Mouse (Mus musculus) adrenal gland (tissue): Measurements from ENCODE around the gene Sit1.

Experiments
- intact Hi-C: fragments of 180-260 bp; cut with DNase I; formaldehyde crosslinking; loops from one replicate; pipeline ENCODE4 v1.15.1; 2025
- long read RNA-seq, 2 experiments: library from polyadenylated mRNA; unstranded; transcript quantifications; one replicate each; pipeline ENCODE4 v2.0.0; 2020; ENCODE audit warnings: borderline replicate concordance in 1 of 2; ENCODE audit not compliant: insufficient replicate concordance in 1 of 2

Sit1 gene
- long read RNA-seq, experiment 1, partial matches to known transcripts: 0 of 1 reads
- long read RNA-seq, experiment 1, other reads (novel, unspliced or antisense): 0 of 1 reads
- long read RNA-seq, experiment 2: 0 reads

DNA sequence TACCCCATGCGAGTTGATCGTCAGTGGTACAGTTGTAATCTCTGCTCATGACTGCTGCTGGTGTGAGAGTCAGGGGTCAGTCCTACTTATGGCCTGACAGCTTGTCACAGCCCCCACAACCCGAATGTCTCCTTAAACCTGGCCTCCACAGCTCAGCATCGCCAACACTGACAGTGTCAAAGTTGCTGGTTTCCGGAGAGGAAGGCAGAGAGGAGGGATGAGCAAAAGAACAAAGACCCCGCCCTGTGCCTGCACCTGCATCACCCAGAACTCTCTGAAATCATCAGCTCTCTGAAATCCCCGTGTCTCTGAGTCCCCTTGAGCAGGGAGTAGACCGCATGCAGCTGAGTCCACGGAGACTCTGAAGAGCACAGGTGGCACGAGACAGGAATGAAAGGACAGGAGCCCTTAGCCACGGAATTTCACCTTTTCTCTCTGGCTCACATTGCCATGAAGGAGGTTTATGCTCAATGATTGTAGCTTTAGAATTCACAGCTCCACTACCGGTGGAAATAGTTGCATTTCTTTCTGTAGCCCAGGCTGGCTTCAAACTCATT, at the start of gene Sit1:
Gene Sit1 (minus strand): TSS at position 200 of the 557 bp plus-strand sequence.
- intact Hi-C loops: no loop called here

DNA sequence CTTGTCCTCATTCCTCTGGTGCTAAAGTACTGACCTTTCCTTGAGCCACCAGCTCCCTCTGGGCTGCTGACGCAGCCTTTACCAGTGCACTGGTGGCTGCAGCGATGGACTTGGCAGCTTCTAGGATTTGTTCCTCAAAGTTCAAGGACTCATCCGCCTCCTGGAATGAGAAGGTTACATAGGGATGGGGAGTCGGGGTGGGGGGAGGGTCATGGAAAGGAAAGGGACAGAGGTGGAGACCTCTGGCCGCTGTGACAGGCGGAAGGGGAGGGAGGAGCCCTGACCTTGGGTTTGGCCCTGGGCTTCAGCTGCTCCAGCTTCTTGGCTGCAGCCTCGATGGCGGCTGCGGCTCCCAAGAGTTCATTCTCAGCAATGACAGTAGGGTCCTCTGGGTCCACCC, 49.7 kb upstream of the Sit1 start:
- intact Hi-C loops: loop anchor here (5.0 kb wide), 1 partner anchor 44 kb away; the partner anchor contains the start of genes Gba2 and Rgp1

DNA sequence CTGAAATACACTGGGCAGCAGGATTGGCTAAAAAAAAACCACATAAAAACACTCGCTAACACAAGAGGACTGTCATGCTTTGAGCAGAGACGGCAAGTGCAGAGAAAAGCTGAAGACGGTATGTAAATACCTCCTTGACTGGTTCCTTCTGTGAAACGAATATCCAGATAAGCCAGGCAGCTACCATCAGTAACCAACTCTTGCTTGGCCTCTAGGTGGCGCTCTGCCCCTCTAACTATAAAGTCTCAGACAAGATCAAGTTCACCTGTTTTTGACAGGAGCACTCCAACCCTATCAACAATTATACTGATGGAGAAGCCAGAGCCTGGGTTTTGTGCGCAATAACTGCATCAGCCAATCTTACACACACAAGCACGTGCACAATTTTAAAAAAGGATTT, 47.0 kb upstream of the Sit1 start:
- intact Hi-C loops: loop anchor here (5.0 kb wide), 1 partner anchor 47 kb away; the partner anchor contains the start of genes Gba2 and Rgp1

DNA sequence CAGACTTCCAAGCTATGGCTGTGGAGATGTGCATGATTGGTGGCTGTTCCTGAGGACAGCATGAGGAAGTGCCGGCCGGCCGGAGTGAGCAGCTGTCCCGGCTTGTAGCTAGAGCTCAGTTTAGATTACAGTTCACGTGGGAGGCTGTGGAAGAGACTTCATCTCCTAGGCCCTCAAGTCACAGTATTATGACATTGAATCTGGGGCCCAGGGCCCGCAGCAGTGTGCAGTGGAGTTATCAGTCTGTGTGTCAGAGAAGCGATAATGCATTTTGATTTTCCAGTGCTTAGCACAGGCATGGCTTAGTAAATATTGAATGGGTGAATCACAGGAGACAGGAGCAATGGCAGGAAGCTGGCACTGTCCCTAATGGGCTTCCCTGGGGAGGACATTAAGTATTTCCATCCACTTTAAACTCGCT, 46.6 kb upstream of the Sit1 start:
- intact Hi-C loops: loop anchor here (5.0 kb wide), 1 partner anchor 47 kb away; the partner anchor contains the start of genes Gba2 and Rgp1

DNA sequence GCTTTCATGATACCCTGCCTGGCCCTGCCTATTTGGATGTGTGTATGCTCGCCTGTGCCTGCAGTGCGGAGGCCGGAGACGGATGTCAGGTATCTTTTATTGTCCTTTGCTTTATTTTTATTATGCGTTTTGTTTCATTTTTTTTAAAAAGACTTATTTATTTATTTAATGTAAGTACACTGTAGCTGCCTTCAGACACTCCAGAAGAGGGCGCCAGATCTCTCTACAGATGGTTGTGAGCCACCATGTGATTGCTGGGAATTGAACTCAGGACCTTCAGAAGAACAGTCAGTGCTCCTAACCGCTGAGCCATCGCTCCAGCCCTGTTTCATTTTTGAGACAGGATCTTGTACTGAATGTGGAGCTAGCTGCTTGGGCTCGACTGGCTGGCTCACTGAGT, 45.0 kb upstream of the Sit1 start:
- intact Hi-C loops: loop anchor here (10.0 kb wide), 1 partner anchor 84 kb away; the partner anchor contains the start of gene Tesk1

DNA sequence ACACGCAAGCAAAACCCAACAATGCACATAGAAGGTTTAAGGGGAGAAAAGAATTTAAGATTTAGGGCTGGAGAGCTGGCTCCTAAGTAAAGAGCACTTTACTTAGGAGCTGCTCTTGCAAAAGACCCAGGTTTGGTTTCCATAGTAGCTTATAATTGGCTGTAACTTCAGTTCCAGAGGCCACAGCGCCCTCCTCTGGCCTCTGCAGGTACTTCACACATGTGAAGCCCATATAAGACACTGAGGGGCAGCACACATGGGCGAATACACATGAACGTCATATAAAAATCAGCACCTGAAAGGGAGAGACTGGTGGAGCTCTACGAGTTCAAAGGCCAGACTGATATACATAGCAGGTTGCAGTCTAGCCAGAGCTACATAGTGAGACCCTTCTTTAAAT, 44.3 kb upstream of the Sit1 start:
- intact Hi-C loops: loop anchor here (10.0 kb wide), 1 partner anchor 83 kb away; the partner anchor contains the start of gene Tesk1

DNA sequence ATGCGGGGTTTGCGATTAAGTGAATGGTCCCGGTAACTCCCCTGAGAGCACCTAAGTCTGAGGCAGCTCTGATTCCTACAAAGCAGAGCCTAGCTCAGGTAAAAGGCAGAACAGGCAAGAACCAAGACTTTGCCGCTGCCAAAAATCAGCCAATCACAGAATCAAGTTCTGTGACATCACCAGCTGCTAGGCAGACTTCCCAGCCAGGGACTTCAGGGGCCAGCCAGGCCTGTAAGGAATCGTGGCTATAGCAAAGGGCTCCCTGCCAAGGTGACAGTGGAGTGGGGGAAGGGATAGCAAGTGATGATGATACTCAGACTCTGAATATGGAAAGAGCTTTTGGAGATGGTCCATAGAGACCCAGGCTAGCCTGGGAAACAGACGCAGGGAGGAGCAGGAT, 36.4 kb upstream of the Sit1 start:
- intact Hi-C loops: loop anchor here (10.0 kb wide), 1 partner anchor 75 kb away; the partner anchor contains the start of gene Tesk1

DNA sequence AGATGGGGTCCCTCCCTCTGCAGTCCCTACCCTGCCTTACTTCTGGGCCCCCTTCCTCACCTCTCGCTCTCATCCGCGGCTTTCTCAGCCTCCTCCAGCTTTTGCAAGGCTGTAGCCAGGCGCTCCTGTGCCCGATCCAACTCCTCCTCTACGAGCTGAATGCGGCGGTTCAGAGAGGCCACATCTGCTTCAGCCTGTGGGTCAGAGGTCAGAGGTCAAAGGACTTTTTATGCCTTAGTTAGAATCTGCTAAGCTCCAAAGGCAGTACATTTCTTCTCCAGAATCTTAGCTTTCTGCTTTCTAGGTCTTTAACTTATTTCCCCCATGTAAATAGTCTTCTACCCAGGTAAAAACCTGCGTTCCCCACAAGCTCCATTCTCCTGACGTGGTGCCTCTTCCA, 36.0 kb upstream of the Sit1 start:
- intact Hi-C loops: no loop called here

DNA sequence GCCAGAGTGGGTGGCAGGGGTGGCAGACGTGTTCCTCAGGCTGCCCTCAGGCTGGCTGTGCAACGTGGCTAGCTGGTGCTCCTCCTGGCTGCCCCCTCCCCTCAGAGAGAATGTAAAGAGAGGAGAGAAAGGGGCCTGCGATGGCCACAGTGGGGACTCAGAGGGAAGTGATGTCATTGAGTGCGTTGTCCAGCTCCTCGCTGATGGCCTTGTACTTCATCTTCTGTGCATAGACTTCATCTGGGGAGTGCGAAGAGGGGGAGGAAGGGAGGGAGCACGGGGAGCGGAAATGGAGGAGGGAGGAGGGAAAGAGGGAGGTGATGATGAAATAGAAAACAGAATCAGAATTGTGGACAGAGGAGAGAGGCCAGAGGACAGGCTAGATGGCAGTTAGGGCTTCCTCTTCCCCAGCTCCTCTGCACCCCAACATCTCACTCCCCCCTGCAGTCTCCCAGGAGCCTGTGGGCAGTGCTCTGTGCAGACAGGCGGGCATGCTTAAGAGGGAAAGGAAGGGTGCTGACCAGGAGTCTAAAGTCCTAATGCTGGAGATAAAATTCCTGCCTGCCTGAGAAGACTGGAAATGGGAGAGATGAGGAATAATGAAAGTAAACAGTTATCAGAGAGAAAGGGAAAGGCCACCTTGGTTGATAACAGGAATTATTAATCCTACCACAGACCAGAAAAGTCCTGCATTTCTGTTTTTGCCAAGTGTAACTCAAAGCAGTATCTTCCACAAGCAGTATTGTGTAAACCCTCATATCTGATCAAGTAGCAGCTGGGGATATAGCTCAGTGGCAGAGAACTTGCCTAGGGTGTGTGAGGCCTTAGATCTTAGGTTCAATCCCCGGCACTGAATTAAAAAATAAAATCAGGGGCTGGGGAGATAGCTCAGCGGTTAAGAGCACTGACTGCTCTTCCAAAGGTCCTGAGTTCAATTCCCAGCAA, 32.5 kb upstream of the Sit1 start:
- intact Hi-C loops: no loop called here

DNA sequence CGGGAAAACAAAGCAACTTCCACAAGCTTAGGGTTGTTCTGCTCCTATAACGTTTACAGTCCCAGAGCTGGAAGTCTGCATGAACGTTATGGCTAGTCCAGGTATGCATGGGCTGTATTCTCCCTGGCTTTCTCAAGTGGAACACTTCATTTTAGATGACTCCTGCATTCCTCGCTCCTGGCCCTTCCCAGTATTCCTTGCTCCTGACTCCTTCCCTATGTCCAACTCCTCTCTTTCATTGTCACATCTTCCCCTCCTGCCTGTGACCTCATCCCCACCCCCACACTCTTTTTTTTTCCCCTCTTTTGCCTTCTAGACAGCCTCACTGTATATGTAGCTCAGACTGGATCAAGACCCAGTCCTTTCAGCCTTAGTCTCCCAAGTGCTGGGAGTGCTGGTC, 30.3 kb upstream of the Sit1 start:
- intact Hi-C loops: no loop called here

DNA sequence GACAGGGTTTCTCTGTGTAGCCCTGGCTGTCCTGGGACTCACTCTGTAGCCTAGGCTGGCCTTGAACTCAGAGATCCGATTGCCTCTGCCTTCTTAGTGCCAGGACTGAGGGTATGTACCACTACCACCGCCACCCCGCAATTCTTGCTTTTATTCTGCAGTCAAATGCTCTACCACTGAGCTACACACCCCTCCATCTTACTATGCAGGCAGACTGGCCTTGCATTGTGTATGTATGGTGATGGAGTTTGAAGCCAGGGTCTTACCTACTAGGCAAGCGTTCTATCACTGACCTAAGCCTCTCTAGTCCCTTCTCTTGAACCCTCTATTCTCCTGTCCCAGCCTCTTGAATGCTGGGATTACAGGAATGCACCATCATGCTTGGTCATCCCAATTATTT, 29.8 kb upstream of the Sit1 start:
- intact Hi-C loops: no loop called here

DNA sequence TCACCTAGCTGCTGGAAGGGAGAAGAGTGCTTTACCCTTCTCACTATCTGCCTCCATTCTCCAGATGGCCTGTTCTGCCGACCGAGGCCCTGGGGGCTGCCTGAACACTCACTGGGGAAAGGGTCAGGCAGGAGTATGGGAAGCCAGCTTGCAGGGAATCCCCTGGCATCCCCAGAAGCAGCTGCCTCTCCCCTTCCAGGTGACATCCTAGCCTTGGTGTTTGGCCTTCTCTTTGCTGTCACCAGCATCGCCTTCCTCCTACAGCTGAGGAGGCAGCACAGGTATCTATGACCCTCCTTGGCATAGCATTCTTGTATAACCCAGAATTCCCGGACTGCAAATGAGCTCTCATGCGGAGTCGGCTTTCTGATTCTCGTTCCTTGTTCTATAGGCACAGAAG, 29.1 kb upstream of the Sit1 start:
- intact Hi-C loops: no loop called here

DNA sequence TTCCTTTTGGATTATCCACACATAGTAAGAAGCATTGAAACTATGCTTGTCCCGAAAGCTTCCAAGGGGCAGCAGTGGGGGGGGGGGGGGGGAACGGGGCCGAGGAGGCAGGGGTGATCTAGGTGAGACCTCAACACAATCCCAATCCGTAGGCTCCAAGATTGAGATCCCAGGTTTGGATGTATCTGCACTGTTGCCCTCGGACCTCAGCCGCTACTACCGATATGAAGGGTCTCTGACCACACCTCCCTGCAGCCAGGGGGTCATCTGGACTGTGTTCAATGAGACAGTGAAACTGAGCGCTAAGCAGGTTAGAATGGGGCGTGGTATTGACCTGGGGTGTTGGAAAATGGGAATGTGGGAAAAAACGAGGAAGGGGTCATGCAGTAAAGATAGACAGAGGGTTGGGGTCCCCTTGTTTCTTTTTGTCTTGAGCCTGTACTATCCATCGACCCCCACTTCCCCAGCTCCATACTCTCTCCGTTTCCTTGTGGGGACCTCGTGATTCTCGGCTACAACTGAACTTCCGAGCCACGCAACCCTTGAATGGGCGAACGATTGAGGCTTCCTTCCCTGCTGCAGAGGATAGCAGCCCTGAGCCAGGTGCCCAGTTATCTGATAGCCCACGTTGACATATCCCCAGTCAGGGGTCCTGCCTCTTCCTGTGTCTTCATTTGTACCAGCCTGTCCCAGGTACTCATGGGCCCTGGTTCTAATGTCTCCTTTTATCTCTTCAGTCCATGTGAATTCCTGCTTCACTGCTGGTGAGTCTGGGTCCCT, 28.3 kb upstream of the Sit1 start:
- intact Hi-C loops: no loop called here

DNA sequence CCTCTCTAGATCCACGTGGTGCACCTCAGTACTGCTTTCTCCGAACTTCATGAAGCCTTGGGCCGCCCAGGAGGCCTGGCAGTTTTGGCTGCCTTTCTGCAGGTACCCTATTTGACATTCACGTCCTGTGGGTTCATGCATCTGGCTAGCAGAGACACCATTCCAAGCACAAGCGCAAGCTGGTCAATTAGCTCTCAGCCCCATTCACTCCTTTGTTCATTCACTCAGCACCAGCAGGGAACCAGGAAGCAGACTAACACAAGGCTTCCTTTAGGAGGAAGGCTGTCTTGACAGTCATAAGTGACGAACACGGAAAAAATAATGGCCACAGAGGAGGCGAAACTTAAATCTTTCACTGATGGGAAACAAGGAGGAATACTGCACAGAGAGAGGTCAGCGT, 25.6 kb upstream of the Sit1 start:
- intact Hi-C loops: no loop called here

DNA sequence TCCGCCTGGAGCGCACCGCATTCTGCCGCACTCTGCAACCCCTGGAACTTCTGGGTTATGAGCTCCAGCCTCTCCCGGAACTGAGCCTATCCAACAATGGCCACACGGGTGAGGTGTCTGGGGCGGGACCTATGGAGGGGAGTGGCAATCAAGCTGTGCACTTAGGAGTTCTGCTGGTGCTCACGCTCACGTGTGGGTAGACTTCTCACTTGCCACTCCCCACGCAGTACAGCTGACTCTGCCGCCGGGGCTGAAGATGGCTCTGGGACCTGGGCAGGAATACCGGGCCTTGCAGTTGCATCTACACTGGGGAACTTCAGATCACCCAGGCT, 25.1 kb upstream of the Sit1 start:
- intact Hi-C loops: no loop called here

DNA sequence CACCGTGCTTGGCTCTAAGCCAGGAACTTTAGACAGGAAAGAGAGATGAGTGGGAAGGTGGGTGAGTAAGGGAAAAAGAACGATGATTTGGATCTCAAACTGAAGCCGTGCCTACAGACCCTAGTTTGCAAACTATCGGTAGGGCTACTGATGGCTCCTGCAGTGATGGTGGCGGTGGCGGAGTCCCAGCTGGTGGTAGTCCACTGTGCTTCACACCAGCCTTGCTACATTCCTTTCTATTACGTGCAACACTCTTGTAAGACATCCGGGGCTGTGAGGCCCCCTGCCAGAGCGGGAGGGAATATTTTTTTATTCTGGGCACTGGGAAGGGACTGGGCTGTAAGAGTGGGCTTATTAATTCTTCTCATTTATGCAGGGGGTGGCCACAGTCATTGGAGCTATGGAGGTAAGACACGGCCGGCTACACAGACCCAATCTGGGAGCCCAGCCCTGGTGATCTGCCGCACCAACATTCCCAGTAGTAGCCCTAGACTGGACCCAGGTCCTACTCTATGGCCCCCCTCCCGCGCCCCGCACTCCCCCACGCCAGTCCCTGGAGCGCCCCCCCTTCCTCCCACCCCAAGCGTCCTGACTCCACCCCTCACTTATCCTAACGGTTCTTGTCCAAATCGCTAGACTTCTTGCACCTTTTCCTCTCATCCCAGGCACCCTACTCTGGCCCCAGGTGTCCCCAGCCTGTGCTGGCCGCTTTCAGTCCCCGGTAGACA, 24.6 kb upstream of the Sit1 start:
- intact Hi-C loops: no loop called here

DNA sequence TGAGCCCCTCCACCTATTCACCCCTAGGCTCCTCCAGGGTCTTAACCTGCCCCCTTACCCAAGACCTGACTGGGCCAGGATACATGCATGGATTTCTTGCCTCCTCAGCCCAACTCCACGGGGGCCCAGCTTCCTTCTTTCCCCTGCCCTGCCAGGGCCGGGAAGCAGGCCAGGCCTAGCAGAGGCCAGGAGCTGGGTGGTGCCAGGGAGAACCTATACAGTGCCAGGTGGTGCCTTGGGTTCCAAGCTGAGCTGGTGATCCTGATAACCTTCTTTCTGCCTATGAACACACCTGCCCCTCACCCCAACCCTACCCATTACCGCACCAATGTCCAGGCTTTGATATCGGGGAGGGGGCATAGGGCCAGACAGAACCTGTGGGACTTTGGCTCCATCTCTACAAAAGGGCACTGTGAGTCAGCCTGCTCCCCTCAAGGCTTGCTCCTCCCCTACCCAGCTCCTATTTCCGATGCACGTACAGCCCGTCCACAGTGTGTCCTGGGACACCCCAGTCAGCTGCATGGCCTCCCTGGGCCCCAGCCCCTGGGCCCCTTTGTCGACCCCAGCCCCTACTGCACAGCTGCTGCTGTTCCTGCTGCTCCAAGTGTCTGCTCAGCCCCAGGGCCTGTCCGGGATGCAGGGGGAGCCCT, 23.1 kb upstream of the Sit1 start, which contains the start of gene Car9:
Gene Car9 (plus strand): TSS at position 431 of the 650 bp plus-strand sequence.
- intact Hi-C loops: no loop called here

DNA sequence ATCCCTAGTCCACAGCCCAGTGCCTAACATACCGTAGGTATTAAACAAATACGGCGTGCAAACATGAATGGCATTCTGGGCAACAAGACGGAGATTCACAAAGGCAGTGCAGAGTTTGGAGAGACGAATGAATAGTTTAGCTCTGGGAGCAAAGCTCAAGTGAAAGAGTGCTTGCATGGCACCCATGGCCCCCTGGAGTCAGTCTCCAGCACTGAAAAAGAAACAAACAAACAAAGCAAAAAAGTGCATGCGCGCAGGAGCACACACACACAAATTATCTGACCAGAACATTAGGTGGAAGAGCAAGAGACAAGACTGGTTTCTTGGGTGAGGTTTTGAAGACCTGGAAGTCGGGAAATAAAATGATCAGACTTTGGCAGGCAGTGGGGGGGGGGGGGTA, 22.5 kb upstream of the Sit1 start:
- intact Hi-C loops: no loop called here

DNA sequence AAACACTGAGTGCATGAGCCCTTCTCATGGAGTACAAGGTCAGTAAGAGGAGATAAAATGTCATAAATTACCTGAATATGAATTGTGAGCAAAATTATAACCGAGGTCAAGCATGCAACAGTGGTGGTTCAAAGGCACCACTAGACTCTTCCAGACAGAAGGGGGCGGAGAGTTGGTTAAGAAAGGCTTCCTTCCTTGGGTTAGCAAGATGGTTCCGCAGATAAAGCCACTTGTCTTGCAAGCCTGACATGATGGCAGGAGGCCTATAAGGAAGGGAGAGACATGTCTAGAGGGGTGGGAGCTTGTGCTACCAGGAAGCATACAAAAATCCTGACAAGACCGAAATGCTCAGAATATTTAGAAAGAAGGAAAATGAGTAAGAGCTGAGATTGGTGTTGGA, 20.7 kb upstream of the Sit1 start:
- intact Hi-C loops: no loop called here

DNA sequence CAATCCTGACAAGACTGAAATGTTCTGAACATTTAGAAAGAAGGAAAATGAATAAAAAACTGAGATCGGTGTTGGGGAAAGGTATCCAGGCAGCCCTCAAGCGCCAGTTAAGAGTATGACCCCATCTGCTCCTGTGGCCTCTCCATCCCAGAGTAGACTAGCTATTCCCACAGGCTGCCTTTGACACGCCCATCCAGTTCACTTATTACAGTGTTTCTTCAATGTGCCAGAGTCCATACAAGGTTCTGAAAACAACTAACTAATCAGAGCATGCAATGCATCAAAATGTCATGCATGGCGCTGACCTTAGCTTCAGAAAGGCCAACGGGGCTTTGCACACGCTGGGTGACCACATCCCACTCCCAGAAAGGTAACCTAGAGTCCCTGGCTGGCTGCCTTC, 20.0 kb upstream of the Sit1 start:
- intact Hi-C loops: no loop called here
